Mouse (Mus musculus) heart, postnatal 0 days (tissue): ENCODE results near the gene Cyp20a1.

Experiments
- CTCF ChIP-seq: IDR thresholded peaks from 2 replicates; pipeline ENCODE4 v1.5.1; 2016; ENCODE audit warnings: antibody characterized with exemption, control low read depth, low read depth
- EP300 ChIP-seq: IDR thresholded peaks from 2 replicates; pipeline ENCODE4 v1.6.1; 2016; ENCODE audit warnings: antibody characterized with exemption, low read depth

GRCm38 (mm10) chr1:60352786-60353185, 9.7 kb downstream of the Cyp20a1 start:
- no peak for TF ChIP-seq EP300
- TF ChIP-seq CTCF = no peak
